Mouse (Mus musculus): ENCODE results near the gene Ins1.

Ins1 gene

GRCm38 (mm10) chr19:52263997-52264396 lies at the start of gene Ins1:
TSS of gene Ins1 (plus strand) at chr19:52264297.
- DNase-seq (ENCODE audit: low read depth, low spot score): no peak
